Mouse (Mus musculus) mouse embryonic stem cell (cell line): ENCODE data around the gene Dlgap3.

Experiments used
- in situ Hi-C, 2 experiments: fragments of 300-500 bp; cut with MboI; formaldehyde crosslinking; loops; 1 replicate in 1 of 2; 3 replicates in 1 of 2; pipeline ENCODE4 v1.14.3; 2019 to 2020; ENCODE audit warnings: low sequenced_read_pairs in 2 of 2, low pct_unique_long_range_greater_than_20kb in 1 of 2, mixed read lengths in 1 of 2; ENCODE audit not compliant: unreplicated experiment in 1 of 2

Gene Dlgap3

DNA sequence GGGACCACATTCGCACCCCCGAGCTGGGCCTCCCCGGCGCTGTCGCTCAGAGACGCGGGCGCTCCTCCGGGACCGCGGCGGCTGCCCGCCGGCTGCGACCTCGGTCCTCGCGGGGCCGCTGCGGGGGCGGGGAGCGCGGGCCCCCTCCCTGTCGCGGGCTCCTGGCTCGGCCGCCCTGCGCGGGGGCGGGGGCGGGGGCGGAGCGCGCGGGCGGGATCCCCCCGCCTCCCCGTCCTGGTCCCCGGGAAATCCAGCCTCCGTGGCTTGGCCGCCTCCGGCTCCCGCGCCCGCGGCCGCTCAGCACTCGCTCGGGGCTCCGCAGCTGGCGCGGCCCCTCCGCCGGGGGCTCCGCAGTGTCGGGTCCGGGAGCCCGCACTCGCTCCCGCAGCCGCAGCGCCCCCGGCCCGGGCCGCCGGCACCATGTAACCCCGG, at the start of gene Dlgap3:
Gene Dlgap3 (plus strand): TSS at position 291 of the 432 bp plus-strand sequence.
- in situ Hi-C loops = no loop called here

DNA sequence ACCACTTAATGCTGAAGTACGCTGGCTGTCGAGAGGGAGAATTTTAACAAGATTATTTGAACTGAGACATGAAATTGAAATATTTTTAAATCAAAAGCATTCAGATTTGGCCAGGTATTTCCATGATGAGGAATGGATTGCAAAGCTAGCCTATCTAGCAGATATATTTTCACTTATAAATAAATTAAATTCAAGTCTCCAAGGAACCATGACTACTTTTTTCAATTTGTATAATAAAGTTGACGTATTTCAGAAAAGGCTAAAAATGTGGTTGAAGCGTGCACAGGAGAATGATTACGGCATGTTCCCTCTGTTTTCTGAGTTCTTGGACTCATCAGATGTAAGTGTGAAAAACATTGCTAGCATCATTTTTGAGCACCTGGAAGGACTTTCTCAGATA, 45.6 kb upstream of the Dlgap3 start, which contains the start of gene Tmem35b:
Gene Tmem35b (plus strand): TSS at position 301 of the 400 bp plus-strand sequence.
- in situ Hi-C loops = no loop called here

DNA sequence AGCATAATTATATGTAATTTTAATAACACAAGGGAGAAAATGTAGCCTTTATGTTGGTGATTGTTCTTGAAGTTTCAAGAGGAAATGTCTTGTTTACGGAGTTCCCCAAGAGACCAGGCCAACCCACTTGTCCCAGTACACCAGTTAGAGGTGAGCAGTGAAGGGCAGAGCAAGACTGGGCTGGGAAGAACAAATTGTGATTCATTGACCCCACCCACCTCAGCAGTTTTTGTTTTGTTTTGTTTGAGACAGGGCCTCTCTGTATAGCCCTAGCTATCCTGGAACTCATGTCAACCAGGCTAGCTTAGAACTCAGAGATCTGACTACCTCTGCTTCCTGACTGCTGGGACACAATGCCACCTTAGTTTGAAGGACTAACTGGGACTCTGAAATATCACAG, 44.7 kb upstream of the Dlgap3 start:
- in situ Hi-C loops = no loop called here

DNA sequence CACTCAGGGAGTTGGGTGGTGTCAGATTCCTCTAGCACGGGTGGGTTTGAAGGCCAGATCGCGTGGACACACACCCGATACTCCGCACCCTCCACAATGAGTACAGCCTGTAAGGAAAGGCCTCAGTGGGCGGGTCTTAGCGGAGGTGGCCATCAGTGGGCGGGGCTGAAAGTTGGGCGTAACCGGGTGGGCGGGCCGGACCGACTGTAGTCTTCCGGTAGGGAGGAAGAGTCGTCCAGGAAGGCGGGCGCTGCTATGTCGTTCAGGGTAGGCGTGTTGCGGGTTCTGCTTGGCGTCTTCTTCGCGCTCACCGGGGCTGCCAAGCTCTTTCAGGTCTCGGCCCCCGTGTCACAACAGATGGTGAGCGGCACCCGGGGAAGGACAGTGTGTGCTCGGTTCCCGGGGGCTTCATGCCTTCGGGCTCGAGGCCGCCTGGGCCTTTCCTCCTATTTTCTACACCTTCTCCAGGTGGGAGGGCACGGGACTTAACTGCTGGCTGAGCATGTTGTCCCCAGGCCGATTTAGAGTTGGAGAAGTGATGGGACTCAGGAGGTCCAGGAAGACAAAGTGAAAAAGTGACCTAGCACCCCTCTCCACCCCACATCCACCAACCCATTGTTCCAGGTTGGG, 43.1 kb upstream of the Dlgap3 start:
- in situ Hi-C loops = no loop called here

DNA sequence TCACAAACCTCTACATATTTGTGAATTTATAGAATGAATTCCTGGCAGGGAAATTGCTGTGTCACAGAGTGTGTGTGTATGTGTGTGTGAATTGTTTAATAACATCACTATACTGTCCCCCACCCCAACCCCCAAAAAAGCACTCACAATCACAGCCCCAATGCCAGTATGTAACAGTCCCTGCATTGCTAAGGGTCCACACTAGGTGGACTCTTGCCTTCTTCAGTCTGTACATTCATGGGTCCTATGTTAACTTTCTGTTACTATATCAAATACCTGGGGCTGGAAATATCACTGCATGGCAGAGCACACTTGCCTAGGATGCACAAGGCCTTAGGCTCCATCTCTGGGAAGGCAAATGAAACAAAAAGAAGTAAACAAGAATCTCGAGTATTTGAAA, 34.3 kb upstream of the Dlgap3 start:
- in situ Hi-C loops = no loop called here

DNA sequence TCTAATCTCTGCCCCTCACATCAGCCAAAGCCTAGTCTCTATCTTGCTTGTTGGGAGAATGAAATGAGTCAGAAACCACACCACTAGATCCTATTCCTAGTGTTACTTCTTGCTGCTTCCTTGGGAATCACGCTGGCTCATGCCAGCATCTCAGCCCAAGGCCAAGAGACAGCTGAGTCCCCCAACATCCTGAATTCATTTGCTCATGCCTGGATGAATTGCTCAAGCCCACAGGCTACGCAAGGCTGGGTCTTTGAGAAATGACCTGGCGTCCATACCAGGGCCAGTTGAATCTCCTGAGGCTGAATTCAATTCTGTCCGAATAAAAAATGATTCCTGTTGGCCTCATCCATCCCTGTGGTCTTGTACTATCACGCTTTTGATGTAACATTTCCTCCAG, 31.4 kb upstream of the Dlgap3 start:
- in situ Hi-C loops = no loop called here

DNA sequence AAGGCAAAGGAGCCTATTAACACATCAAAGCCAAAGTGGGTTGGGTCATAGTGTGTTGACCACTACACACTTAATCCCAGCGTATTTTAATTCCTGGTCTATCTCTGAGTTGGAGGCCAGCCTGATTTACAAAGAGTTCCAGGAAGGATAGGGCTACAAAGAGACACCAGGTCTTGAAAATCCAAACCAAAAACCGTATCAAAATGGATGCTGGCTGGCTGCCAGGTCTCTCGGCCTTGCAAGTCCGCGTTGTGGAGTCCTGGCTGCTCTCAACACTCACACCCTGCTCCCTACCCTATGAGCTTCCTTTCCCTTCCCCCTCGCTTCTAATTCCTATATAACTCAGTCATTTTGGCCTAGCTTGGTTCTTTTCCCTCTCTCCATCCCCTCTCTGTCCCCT, 30.5 kb upstream of the Dlgap3 start:
- in situ Hi-C loops = no loop called here

DNA sequence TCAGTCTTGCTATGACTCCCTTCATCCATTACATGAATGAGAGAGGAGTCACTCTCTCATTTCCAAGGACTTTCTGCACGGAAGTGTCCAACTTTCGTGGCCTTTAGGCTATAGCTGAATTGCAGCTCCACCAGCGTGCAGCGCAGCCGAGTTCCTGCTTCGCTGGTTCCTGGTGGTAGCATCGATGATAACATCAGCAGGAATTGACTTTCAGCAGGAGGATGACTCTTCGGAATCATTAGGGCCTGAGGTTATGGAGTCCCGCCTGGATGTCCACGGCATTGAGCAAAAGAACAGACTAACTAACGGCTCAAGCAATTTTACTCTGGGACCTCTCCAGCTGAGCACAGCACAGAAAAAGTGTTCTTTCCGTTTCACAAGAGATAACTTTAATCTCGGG, 19.0 kb upstream of the Dlgap3 start:
- in situ Hi-C loops = loop anchor here (5.0 to 10.0 kb wide), 2 partner anchors 92 to 95 kb away; partner anchors contain the start of gene Smim12 (in 2 of the 2)

DNA sequence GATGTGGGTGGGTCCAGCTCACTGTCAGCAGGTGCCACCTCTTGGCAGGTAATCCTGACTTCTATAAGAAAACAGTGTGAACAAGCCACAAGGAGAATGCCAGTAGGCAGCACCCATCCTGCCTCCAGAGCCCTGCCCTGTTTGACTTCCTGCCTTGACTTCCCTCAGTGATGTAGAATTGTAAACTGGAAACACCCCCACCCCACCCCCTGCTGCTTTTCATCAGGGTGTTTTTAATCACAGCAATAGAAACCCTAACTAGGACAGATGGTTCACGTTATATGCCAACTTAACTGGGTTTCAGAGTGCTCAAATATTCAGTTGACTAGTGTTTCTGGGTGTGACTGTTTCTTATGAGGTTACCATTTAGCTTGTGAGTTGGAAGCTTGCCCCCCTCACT, 15.7 kb upstream of the Dlgap3 start:
- in situ Hi-C loops = loop anchor here (5.0 to 10.0 kb wide), 2 partner anchors 89 to 91 kb away; partner anchors contain the start of gene Smim12 (in 2 of the 2)

DNA sequence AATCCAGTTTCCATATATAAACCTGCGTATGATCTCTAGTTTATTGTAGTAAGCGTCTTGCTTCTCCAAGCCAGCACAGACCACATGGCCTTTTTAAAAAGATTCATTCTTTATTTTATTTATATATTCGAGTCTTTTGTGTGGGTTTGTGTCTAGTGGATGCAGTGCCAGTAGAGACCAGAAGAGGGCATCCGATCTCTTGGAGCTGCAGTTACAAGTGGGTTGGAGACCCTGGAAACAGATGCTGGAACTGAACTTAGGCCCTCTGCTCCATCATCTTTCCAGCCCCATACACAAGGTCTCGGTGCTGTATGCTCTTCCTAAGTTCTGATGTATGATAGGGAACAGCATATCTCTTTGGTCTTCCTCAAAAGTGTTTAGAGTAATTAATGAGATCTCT, 13.2 kb upstream of the Dlgap3 start:
- in situ Hi-C loops = loop anchor here in 1 of 2 experiments (10.0 kb wide), 1 partner anchor 89 kb away; the partner anchor contains the start of gene Smim12

DNA sequence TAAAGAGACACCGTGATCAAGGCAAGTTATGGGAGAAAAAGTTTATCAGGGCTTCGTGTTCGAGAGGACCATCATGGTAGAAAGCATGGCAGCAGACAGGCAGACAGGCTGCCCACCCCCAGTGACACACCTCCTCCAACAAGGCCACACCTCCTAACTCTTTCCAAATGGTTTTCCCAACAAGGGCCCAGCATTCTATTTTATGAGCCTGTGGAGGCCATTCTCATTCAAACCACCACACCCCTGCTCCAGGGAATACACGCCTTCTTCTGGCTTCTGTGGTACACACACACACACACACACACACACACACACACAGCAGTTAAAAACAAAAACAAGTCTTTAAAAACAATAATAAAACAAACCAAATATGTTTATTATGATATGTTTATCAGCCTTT, 11.3 kb upstream of the Dlgap3 start:
- in situ Hi-C loops = loop anchor here in 1 of 2 experiments (10.0 kb wide), 1 partner anchor 87 kb away; the partner anchor contains the start of gene Smim12

DNA sequence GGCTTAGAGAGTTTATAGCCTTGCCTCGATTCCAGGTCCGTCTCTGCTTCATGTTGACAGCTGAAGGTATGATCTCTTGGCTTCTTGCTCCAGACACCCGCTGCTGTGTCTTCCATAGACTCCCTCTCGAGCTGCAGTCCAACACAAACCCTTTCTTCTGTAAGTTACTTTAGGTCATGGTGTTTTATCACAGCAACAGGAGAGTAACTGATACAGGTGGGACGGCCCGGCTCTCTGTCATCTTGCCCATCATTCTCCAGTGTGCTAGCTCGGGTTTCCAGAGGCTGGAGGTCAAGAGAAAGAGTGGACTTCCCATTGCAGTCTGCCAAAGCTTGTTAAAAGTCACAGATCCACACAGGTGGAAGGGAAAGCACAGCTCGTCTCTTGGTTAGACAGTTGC, 5.1 kb upstream of the Dlgap3 start:
- in situ Hi-C loops = no loop called here

DNA sequence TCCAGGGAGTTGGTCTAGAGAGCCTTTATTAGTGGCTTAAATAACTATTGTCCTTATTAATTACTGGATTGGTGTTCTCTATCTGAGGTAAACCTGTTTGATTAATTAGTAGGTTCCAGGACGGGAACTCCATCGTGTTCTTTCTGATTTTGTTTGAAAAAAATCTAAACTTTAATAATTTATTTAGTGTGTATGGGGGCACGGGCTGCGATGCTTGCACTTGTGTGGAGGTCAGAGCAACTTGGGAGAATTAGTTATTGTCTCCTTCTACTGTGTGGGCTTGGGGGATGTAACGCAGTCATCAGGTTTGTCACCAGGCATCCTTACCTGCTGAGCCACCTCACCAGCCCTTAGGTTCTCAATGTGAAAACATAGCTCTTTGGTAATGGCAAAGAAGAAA, 1.9 kb upstream of the Dlgap3 start:
- in situ Hi-C loops = no loop called here

DNA sequence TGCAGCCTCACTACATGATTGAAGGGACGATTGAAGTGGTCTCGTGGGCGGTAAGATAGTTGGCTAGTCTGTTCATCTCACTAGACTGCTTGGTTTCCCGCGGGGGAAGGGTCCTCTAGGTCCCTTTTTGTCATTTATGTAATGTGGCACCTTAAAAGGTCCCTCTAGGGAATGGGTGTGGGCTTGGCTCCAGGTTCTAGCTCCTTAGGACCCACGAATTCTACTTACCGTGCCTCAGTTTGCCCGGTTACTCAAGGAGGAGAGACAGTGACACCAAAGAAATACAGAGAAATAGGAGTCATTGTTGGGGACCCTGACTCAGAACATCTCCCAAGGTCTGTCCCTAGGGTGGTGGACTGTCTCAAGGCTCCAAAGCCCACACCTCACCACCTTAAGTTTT, 1.3 kb upstream of the Dlgap3 start:
- in situ Hi-C loops = no loop called here

DNA sequence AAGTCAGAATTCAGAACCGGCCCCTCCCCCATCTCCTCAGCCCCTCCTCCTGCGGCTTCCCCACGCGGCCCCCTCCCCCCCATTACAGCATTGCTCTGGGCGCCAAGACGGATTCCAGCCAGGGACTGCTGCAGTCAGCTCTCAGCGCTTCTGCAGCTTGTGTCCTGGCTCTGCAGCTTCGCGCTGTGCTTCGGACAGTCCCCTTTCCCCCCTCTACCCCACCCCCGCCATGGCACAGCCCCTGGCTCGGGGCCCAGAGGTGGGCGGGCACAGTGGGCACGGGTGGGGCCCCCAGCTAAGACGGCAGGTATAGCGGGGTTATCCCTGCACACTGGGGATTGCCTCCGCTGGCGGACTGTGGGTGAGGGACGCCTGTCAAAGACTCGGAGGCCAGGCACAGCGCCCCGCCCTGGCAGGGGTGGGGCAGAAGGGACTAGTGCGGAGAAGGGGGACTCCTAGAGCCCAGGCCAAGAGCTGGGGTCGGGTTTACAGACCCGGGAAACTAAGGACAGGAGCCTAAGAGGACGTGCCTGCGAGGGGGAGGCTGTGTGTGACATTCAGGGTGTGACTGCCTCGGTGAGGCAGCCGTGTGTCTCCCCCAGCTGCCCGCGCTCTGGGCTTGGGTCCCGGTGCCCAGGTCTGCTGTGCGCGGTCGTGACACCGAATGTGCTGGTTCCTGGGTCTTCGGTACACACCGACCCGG, 642 bp upstream of the Dlgap3 start:
- in situ Hi-C loops = no loop called here

DNA sequence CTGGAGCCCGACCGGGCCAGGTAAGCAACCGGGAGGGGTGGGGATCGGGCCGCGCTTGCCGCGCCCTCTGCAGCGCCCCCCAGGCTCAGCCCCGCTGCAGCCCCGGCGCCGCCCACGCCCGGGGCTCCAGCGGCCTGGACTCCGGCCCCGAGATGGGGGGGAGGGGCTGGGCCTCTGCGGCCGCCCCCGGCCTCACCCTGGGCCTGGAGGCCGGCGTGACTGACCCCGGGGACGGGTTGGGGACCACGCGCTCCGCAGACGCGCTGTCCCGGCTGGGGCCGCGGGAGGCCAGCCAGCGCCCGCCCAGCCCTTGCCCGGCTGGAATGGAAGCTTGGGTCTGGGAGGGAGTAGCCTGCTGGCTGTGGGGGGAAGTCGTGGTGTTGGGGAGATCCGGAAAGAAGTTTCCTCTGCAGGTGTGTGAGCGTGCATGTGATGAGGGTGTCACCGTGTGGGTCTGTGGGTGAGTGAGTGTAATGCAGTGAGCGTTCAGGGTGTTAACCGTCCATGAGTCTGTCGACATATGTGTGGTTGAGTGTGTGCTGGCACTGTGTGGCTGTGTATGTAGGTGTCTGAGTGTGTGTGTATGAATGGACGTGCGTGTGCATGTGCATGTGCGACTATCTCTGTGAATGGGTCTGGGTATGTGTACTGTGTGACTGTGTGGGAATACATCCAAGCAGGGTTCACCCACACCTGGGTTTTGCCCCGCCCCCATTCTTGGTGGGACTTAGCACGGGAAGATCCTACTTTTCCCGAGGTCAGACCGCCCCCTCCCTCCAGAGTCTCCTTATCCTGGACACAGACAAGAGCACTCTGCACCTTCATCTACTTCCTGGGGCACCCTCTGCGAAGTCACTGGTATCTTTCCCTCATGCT, 580 bp downstream of the Dlgap3 start:
- in situ Hi-C loops = no loop called here

DNA sequence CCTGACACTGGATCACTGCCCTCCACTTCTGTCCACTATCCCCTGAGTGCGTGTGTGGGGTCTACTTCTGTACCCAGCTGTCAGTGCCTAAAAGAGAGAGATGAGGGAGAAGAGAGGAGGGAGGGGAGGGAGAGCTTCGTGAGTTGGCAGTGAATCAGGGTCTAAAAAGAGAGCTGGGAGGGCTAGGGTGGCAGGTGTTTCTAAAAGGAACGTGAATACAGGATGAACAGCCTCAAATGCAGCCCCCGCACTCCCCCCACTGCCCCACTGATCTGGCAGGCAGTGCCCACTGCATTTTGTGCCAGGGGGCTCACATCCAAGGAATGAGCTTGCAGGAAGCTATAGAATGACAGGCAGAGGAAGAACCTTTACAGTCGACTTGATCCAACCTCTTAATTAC, 1.9 kb downstream of the Dlgap3 start:
- in situ Hi-C loops = no loop called here

DNA sequence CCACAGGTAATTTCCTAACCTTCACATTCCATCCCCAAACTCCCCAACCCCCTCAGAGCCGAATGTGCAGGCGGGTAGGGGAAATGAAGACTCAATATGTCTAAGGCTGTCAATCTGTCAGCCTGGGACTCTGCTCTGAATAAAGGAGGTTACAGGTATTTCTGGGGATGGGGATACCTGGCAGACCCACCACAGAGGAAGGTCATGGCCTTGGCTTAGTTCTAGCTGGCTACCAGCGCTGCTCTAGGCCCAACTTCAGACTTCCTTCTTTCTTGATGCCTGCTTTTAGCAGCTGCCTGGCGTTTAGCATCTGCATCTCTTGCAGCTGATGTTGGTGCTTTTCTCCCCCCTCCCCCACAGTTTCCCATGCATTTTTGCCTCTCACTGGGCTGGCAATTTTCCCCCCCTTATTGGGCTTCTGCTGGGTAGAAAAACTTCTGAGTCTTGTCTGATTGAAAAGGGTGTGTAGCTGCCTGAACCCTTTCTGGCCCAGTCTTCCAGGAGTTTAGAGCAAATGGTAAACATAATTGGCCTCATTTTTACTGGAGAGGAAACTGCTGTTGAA, 2.4 kb downstream of the Dlgap3 start:
- in situ Hi-C loops = no loop called here

DNA sequence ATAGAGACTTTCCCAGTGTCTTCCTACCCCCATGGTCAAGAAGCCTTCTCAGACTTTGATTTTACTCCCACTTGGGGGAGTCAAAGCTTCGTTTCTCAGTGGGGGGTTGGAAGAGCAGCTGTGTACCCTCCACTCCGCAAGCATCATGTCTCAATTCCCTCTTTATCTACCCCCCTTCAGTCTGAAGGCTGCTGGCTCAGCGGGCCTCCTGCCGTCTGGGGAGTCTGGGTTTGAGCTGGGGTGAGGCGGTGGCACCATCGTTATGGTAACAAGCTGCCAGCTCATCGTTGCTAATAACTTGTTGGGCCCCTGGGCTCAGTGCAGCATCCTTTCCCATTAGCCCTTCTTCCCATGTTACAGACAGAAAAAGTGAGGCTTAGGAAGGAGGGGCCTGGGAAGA, 3.1 kb downstream of the Dlgap3 start:
- in situ Hi-C loops = no loop called here
